Mouse (Mus musculus) intestine, postnatal 0 days (tissue): ENCODE measurements around the gene Apol9b. TPM values are rescaled to one million over a fixed set of nuclear protein-coding genes. Genes with fewer than 3 reads are reported as not detected.
"Not testable (repeated sequence)": the region's sequence is repeated elsewhere in the genome, so short reads cannot be mapped to it uniquely, and the experiment has no call there.

Experiments used
- ATAC-seq: fragments of 200-750 bp; cut with Nextera tagmentation; 2 replicates; pipeline ENCODE4 v1.8.0; 2017; ENCODE audit warnings: mild to moderate bottlenecking, moderate TSS enrichment, moderate library complexity
- H3K27ac ChIP-seq: fragments of 300-500 bp; sonication (generic); 2 replicates; pipeline ENCODE4 v1.5.1; 2014; ENCODE audit warnings: mild to moderate bottlenecking, low read depth, low read length, moderate library complexity
- H3K27me3 ChIP-seq: fragments of 300-500 bp; sonication (generic); replicated peaks from 2 replicates; pipeline ENCODE4 v1.6.1; 2014; ENCODE audit warnings: low read length, mixed read lengths; ENCODE audit not compliant: control insufficient read depth, insufficient read depth
- H3K36me3 ChIP-seq: fragments of 300-500 bp; sonication (generic); 2 replicates; pipeline ENCODE4 v1.6.1; 2014; ENCODE audit warnings: mild to moderate bottlenecking, moderate library complexity; ENCODE audit not compliant: control insufficient read depth, insufficient read depth
- H3K4me1 ChIP-seq: fragments of 300-500 bp; sonication (generic); replicated peaks from 2 replicates; pipeline ENCODE4 v1.6.1; 2014; ENCODE audit warnings: antibody characterized with exemption, low read length, mixed read lengths; ENCODE audit not compliant: control insufficient read depth, insufficient read depth
- H3K4me2 ChIP-seq: fragments of 300-500 bp; sonication (generic); replicated peaks from 2 replicates; pipeline ENCODE4 v1.6.1; 2014; ENCODE audit warnings: low read depth, mild to moderate bottlenecking, moderate library complexity
- H3K4me3 ChIP-seq: fragments of 300-500 bp; sonication (generic); 2 replicates; pipeline ENCODE4 v1.5.1; 2014; ENCODE audit warnings: low read depth, low read length
- H3K9ac ChIP-seq: fragments of 300-500 bp; sonication (generic); 2 replicates; pipeline ENCODE4 v1.6.1; 2014; ENCODE audit warnings: mild to moderate bottlenecking, low read depth, low read length
- H3K9me3 ChIP-seq: fragments of 300-500 bp; sonication (generic); 2 replicates; pipeline ENCODE4 v1.6.1; 2016; ENCODE audit warnings: mixed run types; ENCODE audit not compliant: control insufficient read depth
- CTCF ChIP-seq: sonication (generic); IDR thresholded peaks from 2 replicates; pipeline ENCODE4 v1.5.1; 2016; ENCODE audit warnings: low read depth, mild to moderate bottlenecking, control low read depth, antibody characterized with exemption, moderate library complexity
- WGBS: fragments of 180-500 bp; shearing (Covaris S2); extraction: QIAGEN DNeasy Blood & Tissue Kit; methylation state at CpG from one replicate; pipeline ENCODE4 v1.1.7; 2014; 5-methylcytosine and 5-hydroxymethylcytosine counted together
- polyA plus RNA-seq: library from polyadenylated mRNA; unstranded; fragments of >200 nt; fragmentation: Nextera tagmentation; extraction: Ambion mirVana; gene quantifications from 2 replicates; pipeline ENCODE4 v1.2.1, GENCODE M21; 2015

Apol9b gene
- 3.2 and 4.1 TPM in 2 replicates for polyA plus RNA-seq

DNA sequence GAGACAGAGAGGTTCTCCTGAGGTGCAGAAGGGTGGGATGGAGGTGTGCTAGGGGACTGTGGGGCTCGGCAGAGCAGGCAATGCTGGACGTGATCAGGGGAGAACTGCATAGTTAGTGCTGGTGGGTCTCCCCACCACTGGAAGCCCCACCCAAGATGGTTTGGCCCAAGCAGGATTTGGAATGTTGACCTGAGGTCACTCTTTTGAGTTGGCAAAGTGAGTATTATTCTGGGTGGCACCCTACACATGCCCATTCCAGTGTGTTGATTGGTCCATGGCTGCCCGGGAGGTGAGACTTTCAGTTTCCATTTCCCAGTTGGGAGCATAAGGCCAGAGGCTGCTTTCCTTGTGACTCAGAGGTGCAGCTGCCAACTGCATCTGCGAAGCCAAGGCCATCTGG lies at the start of gene Apol9b:
TSS of gene Apol9b (plus strand) at position 301 of the 400 bp plus-strand sequence.
- ATAC-seq, result peak; percentile 64
- H3K4me3 ChIP-seq, H3K4me2 ChIP-seq, H3K4me1 ChIP-seq, H3K9ac ChIP-seq, H3K36me3 ChIP-seq, H3K9me3 ChIP-seq, H3K27ac ChIP-seq, H3K27me3 ChIP-seq: not testable (repeated sequence)
- WGBS, result no CpG with 5 or more reads among the region's 4 CpGs

DNA sequence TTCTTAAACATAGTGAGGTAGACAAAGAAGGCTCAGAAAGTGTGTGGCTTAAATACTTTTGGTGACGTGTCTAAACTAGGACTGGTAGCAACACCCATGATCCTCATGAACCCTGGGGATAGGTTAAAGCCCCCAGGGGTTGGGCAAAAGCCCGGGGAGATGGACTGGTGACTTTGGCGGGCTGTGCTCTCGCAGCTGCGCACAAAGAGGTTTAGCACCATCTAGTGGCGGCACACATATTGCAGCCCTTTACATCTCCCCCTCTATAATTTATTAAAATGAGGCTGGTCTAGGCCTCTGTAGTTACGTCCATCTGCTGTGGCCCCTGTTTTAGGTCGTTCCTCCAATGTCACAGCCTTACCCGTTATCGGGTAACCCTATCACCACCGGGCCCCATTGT lies 44.9 kb upstream of the Apol9b start:
- not testable (repeated sequence) for ATAC-seq, H3K36me3 ChIP-seq, H3K9ac ChIP-seq, H3K27ac ChIP-seq, H3K4me3 ChIP-seq, H3K4me2 ChIP-seq, H3K4me1 ChIP-seq, H3K27me3 ChIP-seq, H3K9me3 ChIP-seq
- peak; percentile 72 for TF ChIP-seq CTCF
- WGBS, result 2% methylated on average over 8 of the region's 11 CpGs

DNA sequence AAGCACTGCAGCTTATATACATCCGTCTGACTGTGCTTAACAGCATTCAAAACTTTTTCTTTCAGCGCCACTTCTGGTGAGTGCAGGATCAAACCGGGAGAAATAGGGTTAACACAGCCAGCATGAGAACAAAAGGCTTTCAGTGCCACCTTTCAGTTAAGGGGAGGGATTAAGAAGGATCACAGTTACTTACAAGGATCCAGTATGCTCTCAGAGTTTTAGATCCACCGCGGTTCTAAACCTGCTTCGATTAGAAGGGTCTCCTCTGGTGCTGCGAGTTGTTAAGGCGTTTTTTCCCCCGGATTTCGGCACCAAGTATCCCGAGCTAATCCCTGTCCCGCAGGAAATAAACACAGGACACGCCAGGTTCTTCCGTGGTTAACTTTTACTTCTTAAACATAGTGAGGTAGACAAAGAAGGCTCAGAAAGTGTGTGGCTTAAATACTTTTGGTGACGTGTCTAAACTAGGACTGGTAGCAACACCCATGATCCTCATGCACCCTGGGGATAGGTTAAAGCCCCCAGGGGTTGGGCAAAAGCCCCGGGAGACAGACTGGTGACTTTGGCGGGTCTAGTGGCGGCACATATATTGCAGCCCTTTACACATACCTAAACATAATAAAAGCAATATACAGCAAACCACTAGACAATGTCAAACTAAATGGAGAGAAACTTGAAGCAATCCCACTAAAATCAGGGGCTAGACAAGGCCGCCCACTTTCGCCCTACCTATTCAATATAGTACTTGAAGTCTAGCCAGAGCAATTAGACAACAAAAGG lies 37.1 kb upstream of the Apol9b start:
- H3K4me3 ChIP-seq, result peak overlapping the region; percentile 14; the same call in 1 of the 2 replicates
- peak overlapping the region; percentile 55 for H3K4me2 ChIP-seq
- H3K9me3 ChIP-seq, H3K4me1 ChIP-seq, H3K36me3 ChIP-seq, ATAC-seq, H3K27ac ChIP-seq, H3K27me3 ChIP-seq: not testable (repeated sequence)
- 10% methylated on average over 19 of the region's 20 CpGs for WGBS
- 0 out of 2 replicates have a peak overlapping the region, but pooled peaks have one; percentile 7 for H3K9ac ChIP-seq

DNA sequence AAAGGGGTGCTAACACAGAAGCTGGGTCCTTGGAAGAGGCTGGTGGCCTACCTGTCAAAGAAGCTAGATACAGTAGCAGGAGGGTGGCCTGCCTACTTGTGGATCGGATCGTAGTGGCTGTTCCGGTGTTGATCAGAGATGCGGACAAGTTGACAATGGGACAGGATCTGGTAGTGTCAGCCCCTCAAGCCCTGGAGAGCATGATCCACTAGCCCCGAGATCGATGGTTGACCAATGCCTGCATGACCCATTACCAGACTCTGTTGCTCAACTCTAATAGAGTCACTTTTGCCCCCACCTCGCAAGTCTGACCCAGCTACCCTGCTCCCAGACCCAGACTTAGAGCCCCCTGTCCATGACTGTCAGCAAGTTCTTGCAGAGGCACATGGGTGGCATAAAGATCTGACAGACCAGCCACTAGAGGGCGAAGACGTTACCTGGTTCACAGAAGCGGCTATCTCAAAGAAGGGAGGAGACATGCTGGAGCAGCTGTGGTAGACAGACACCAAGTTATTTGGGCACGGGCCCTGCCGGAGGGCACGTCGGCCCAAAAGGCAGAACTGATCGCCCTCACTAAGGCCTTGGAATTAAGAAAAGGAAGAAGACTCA lies 34.0 kb upstream of the Apol9b start:
- not testable (repeated sequence) for H3K9ac ChIP-seq, H3K4me1 ChIP-seq, H3K36me3 ChIP-seq, ATAC-seq, H3K4me2 ChIP-seq, H3K4me3 ChIP-seq, H3K27me3 ChIP-seq, H3K27ac ChIP-seq, H3K9me3 ChIP-seq
- peak; percentile 77 for TF ChIP-seq CTCF
- WGBS, result 36% methylated on average over 11 of the region's 15 CpGs

DNA sequence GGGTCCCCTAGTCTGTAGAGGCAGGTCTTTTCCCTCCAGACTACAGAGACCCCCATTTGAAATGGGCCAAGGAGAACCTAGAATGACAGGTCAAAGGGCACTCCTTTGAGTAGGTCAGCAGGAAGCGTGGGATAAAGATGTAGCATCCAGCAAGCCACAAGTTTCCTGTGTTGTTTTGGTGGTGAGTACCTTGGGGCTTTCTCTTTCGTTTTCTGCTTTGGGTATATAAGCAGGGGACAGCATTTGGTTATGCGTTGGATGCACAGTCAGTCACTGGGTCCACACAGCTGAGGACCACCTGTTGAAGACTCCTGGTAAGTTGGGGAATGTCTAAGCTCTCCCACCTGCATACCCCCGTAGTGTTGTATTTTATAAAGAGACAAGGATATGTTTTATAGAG lies 30.2 kb upstream of the Apol9b start, which contains the start of gene Apol7e:
TSS of gene Apol7e (plus strand) at position 202 of the 400 bp plus-strand sequence.
- WGBS, result 75% methylated on average over 4 of the region's 4 CpGs
- H3K27ac ChIP-seq, H3K9me3 ChIP-seq, H3K4me1 ChIP-seq, H3K4me2 ChIP-seq, H3K9ac ChIP-seq, ATAC-seq, H3K4me3 ChIP-seq, H3K36me3 ChIP-seq, H3K27me3 ChIP-seq: not testable (repeated sequence)

DNA sequence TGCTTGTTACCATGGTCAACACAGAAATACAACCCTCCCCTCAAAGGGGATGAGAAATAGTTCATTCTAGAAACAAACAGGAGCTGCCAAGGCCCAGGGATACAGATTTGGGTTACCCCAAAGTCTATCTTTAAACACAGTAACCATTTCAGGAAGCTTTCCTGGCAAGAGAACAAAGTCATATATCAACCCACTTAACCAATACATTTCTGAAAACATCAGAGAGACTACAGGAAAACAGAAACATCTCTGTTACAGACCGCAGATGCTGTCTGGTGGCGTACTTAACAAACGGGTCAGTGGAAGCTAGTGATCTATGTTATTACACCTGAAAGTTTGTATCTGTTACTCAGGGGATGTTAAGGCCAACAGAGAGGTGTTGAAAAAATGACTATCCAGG lies 23.5 kb upstream of the Apol9b start:
- WGBS, result 79% methylated on average over 3 of the region's 3 CpGs
- H3K36me3 ChIP-seq, result not testable (repeated sequence)

DNA sequence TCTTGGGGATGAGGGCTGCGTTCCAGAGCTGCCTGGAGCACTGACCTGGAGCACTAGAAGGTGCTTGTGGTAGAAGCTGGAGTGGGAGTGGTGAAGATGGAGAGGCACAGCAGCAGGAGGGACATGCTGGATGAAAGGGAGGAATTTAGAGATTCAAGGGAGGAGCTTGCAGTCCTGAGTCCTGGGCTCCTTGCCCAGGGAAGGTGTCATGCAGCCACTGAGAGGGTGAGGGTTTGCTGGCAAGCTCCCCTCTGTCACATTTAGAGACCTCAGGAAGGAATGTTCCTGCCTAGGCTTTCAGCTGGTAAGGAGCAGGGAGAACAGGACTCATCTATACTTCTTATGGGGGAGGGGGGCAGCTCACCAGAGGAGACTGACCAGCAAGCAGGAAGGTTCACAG lies 19.9 kb upstream of the Apol9b start:
- not testable (repeated sequence) for ATAC-seq, H3K9ac ChIP-seq
- WGBS, result 86% methylated on average over 1 of the region's 1 CpGs

More for the DNA sequence above, 23.5 kb upstream of the Apol9b start:
- H3K27me3 ChIP-seq, ATAC-seq, H3K9me3 ChIP-seq, H3K9ac ChIP-seq, H3K27ac ChIP-seq, H3K4me3 ChIP-seq, H3K4me2 ChIP-seq, H3K4me1 ChIP-seq: not testable (repeated sequence)

DNA sequence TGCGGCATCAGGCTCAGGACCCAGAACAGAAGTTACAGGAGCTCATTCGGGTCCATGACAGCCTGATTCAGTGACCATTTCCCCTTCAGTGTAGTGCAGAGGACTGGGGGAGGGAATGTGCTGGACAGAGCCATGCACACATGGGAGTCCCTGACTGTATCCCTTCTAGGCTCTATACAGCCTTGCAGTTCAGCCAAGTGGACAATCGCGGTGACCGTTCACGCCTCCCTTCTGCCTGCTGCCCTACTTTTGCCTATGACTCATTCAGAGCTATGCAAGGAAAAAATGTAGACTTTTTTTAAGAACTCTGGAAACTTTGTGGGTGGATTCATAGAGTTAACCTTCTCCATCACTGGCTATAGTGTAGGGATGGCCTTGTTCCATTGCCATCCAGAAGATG lies 10.6 kb upstream of the Apol9b start:
- 55% methylated on average over 2 of the region's 6 CpGs for WGBS
- not testable (repeated sequence) for H3K36me3 ChIP-seq, H3K27ac ChIP-seq, H3K4me2 ChIP-seq, H3K4me1 ChIP-seq, H3K9me3 ChIP-seq, H3K27me3 ChIP-seq, ATAC-seq, H3K9ac ChIP-seq, H3K4me3 ChIP-seq

More for the DNA sequence above, 19.9 kb upstream of the Apol9b start:
- H3K4me1 ChIP-seq, H3K4me3 ChIP-seq, H3K9me3 ChIP-seq, H3K4me2 ChIP-seq, H3K36me3 ChIP-seq, H3K27ac ChIP-seq, H3K27me3 ChIP-seq: not testable (repeated sequence)

DNA sequence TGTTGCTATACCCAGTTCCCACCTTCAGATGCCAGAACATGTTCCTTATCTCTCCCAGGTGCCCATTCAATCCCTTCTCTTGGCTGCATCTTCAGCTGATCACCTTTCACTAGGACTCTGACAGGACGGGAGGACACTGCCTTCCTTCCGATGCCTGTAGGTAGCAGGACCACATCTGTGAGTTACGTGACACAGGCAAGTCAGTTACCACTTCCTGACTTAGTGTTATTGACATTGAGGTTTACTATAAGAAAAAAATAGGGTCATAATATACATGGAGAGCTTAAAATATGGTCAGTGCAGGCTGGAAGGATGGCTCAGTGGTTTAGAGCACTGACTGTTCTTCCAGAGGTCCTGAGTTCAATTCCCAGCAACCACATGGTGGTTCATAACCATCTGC lies 7.3 kb upstream of the Apol9b start:
- not testable (repeated sequence) for H3K4me1 ChIP-seq, H3K4me2 ChIP-seq, H3K4me3 ChIP-seq, H3K36me3 ChIP-seq, H3K27me3 ChIP-seq, H3K9me3 ChIP-seq, H3K9ac ChIP-seq, H3K27ac ChIP-seq, ATAC-seq
- WGBS, result no CpG with 5 or more reads among the region's 3 CpGs
